ENCODE assay signal across 7 mouse cellular contexts in the genomic region with DNA sequence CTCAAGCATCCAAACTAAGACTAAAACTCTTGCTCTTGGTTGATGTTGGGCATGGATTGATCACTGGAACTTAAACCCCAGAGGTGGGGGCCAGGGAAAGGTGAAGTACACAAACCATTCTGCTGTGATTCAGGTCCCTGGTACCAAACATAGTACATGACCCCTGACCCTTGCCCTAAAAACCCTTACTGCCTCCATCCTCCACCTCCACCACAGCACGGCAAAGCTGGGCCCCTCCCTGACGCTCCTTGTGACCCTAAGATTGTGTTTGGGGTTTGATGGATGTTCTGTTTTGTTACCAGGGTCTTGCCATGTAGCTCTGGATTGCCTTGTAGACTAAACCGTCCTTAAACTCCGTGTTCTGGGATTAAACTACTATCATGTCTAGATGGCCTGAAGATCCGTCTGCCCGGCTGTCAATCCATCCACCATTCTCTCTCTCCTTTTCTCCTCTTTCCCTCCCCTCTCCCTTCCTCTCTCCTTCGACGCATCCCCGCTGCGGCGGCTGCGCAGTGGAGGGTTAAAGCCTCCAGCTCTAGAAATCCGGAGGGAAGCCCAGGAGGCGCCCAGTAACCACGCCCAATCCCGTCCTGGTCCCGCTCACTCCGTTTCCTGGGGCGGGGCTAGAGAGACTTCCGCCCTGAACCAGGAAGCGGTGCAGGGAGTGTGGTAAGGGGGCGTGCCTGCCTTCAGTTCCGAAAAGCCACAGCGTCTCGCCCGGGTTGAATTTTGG. TPM values are rescaled to one million over a fixed set of nuclear protein-coding genes. Genes with fewer than 3 reads are reported as not detected.
DNase-seq lines count a peak whose midpoint lies in the region; ATAC-seq lines count a peak whose summit lies in the region.

TSS of gene Armc7 (plus strand) at position 643 of the 733 bp plus-strand sequence.

- peak within 1 kb of the TSS; percentile 69 for H3K4me3 ChIP-seq in intestine, embryonic 16.5 days (ENCODE audit: low read length)
- peak within 1 kb of the TSS; percentile 72 for H3K4me3 ChIP-seq in midbrain, embryonic 11.5 days (ENCODE audit: low read depth, low read length)

- peak within 1 kb of the TSS; percentile 65 for H3K27ac ChIP-seq in intestine, embryonic 16.5 days (ENCODE audit: low read length)
- H3K27ac ChIP-seq in midbrain, embryonic 11.5 days (ENCODE audit: low read depth, low read length), result peak within 1 kb of the TSS; percentile 71

- under 1% methylated on average over 26 of the region's 26 CpGs for WGBS in intestine, embryonic 16.5 days
- under 1% methylated on average over 26 of the region's 26 CpGs for WGBS in midbrain, embryonic 11.5 days

- no peaks in the 10 kb centered on the region for H3K36me3 ChIP-seq in intestine, embryonic 16.5 days (ENCODE audit: control insufficient read depth, insufficient read depth, low read length)
- no peaks in the 10 kb centered on the region for H3K36me3 ChIP-seq in midbrain, embryonic 11.5 days (ENCODE audit: control insufficient read depth, insufficient read depth, low read length)

- H3K27me3 ChIP-seq in intestine, embryonic 16.5 days (replicated peaks; ENCODE audit: control insufficient read depth, insufficient read depth, low read length), result no peaks in the 10 kb centered on the region
- H3K27me3 ChIP-seq in midbrain, embryonic 11.5 days (ENCODE audit: control insufficient read depth, insufficient read depth, low read length), result no peaks in the 10 kb centered on the region

- H3K4me2 ChIP-seq in intestine, embryonic 16.5 days (ENCODE audit: low read depth, low read length), result peak within 1 kb of the TSS; percentile 76
- H3K4me2 ChIP-seq in midbrain, embryonic 11.5 days, result peak within 1 kb of the TSS; percentile 71

- ATAC-seq in intestine, embryonic 16.5 days, result peak; percentile 97
- peak; percentile 97 for ATAC-seq in midbrain, embryonic 11.5 days (ENCODE audit: low FRiP score)

- H3K4me1 ChIP-seq in intestine, embryonic 16.5 days (ENCODE audit: control insufficient read depth, insufficient read depth, low read length), result peaks cover 24% of the 10 kb centered on the region
- H3K4me1 ChIP-seq in midbrain, embryonic 11.5 days (ENCODE audit: control insufficient read depth, insufficient read depth, low read length), result peaks cover 9% of the 10 kb centered on the region; the same call in 1 of the 2 replicates

- peak; percentile 93 to 95 for DNase-seq in adrenal gland, adult 18-20 months (ENCODE audit: low spot score in 2 of 2)
- peak; percentile 99 for DNase-seq in embryo, embryonic 11 days
- peak; percentile 94 to 95 for DNase-seq in gastrocnemius, postnatal 36 days
- peak; percentile 91 to 92 for DNase-seq in left cerebral cortex, postnatal 36 days (ENCODE audit: low spot score in 2 of 2)
- DNase-seq in midbrain, embryonic 11.5 days (ENCODE audit: low spot score, missing footprints), result peak; percentile 98
- DNase-seq in skeletal muscle tissue, adult 2 months (ENCODE audit: low read depth, low spot score), result peak; percentile 87

- intact Hi-C loops in gastrocnemius, postnatal 36 days (cut with DNase I), result no loop called here
- intact Hi-C loops in left cerebral cortex, postnatal 36 days (cut with DNase I), result loop anchor here (2.0 kb wide), 2 partner anchors 46 to 54 kb away; partner anchors contain the start of gene Kctd2

- H3K9me3 ChIP-seq in intestine, embryonic 16.5 days (ENCODE audit: control insufficient read depth, low read length), result no peaks in the 10 kb centered on the region; the same call in 1 of the 2 replicates
- H3K9me3 ChIP-seq in midbrain, embryonic 11.5 days (ENCODE audit: control insufficient read depth, low read length), result no peaks in the 10 kb centered on the region

- H3K9ac ChIP-seq in intestine, embryonic 16.5 days (ENCODE audit: low read depth, low read length), result peak within 1 kb of the TSS; percentile 77
- peak within 1 kb of the TSS; percentile 76 for H3K9ac ChIP-seq in midbrain, embryonic 11.5 days (ENCODE audit: low read length)

RNA-seq across cellular contexts. Expression of gene Armc7, which starts in this region (rescaled TPM):
- total RNA-seq in adrenal gland, adult 18-20 months (2021), result 10 to 100 TPM in 1 of 2 experiments, 1 to 10 TPM in 1; 7.9 to 11.1 TPM
- total RNA-seq in gastrocnemius, postnatal 36 days (2021), result 1 to 10 TPM in 1 of 2 experiments, under 1 TPM in 1; 0.89 to 1.2 TPM
- 8.0 and 9.2 TPM in 2 replicates for polyA plus RNA-seq in intestine, embryonic 16.5 days (2015; fragmentation: Nextera tagmentation; extraction: Ambion mirVana)
- 10 to 100 TPM; 13.0 to 13.5 TPM for total RNA-seq in left cerebral cortex, postnatal 36 days (2021)
- 7.7 and 7.8 TPM in 2 replicates for polyA plus RNA-seq in midbrain, embryonic 11.5 days (2014; fragmentation: Nextera tagmentation; extraction: Ambion mirVana)

Comparison
In these comparisons a context has a peak if more than half of its experiments do, and no peak if none do; other contexts are left out.
1. Peak in every context shown above with its lines: DNase-seq, ATAC-seq, H3K4me3 ChIP-seq and H3K27ac ChIP-seq.